Mouse (Mus musculus) testis, adult 2 months (tissue): Measurements from ENCODE around the gene Gm20696.

Experiments used
- CTCF ChIP-seq: fragments of 200-500 bp; IDR thresholded peaks from 2 replicates; pipeline ENCODE4 v1.5.1; 2012; ENCODE audit warnings: low read depth, mild to moderate bottlenecking, inconsistent platforms, low read length, moderate library complexity; ENCODE audit not compliant: control insufficient read depth, insufficient read depth, insufficient replicate concordance
- POLR2A ChIP-seq: fragments of 200-500 bp; IDR thresholded peaks from 2 replicates; pipeline ENCODE4 v1.6.1; 2012; ENCODE audit warnings: low read depth, mild to moderate bottlenecking, inconsistent platforms, low read length, moderate library complexity; ENCODE audit not compliant: control insufficient read depth

DNA sequence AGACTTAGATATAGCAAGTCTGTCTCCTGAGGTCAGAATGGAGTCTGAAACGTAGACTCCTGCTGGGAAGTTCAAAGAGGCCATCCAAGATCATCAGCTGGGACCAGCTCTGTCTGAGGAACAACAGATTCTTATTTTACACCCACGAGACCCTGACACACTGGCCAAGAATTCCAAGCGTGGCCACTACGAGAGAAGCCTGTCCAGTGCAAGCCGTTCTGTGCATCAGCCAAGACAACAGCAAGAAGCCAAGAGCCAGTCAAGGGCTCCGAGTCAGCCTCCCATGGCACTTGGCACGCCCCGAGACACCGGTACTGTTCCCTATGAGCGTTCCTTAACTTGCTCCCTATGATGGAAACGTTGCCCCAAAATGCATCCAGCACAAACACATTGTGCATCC lies 338.9 kb downstream of the Gm20696 start:
- TF ChIP-seq POLR2A (no peak), CTCF (no peak)
